Mouse (Mus musculus): Measurements from ENCODE around the gene Enpp3.

DNA sequence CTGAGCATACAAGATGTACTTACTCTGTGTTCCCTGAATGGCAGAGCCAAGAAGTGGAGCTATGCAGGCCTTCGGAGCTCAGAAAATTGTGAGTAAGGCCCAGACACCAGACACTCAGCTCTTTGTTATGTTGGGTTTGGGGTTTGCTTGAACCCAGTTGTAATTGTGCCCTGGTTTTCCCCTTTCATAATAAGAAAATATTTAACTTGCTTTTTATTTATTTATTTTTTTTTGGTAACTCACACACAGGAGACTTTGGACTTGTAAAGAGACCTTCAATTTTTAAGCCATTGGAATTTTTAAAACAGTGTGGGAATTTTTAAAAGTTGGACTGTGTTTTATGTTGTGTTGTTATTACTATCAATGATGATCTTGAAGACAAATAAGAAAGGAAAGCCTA lies at the start of gene Enpp3:
- TF ChIP-seq CTCF (conservative IDR thresholded peaks at IDR 0.05; ENCODE audit: low read length) (no peak), POU5F1 (IDR thresholded peaks at IDR 0.05; ENCODE audit: borderline replicate concordance, low read length) (no peak)
